ENCODE assay signal across 23 mouse cellular contexts in genomic region chr6:85087425-85087824, GRCm38 (mm10). TPM values are rescaled to one million over a fixed set of nuclear protein-coding genes. Genes with fewer than 3 reads are reported as not detected.
DNase-seq lines count a peak whose midpoint lies in the region; ATAC-seq lines count a peak whose summit lies in the region.
"Had no signal": no experiment of that assay in that cellular context is flagged by ENCODE, and none has a peak within 500 bp of the region (broad histone marks: within the 10 kb centered on the region; RNA-seq: fewer than 3 reads in every experiment).

No protein-coding gene starts in this region.

- no peak overlapping the region for H3K4me2 ChIP-seq in intestine, embryonic 16.5 days (ENCODE audit: low read depth, low read length)
- H3K4me2 ChIP-seq: heart, embryonic 12.5 days; hindbrain, embryonic 12.5 days; liver, embryonic 12.5 days; midbrain, embryonic 15.5 days; neural tube, embryonic 15.5 days had no signal

- H3K4me3 ChIP-seq in intestine, embryonic 16.5 days (ENCODE audit: low read length): no peak overlapping the region
- H3K4me3 ChIP-seq: heart, embryonic 12.5 days; hindbrain, embryonic 12.5 days; liver, embryonic 12.5 days; megakaryocyte, embryonic 14.5 days; midbrain, embryonic 15.5 days; neural tube, embryonic 15.5 days had no signal

- H3K9me3 ChIP-seq in intestine, embryonic 16.5 days (ENCODE audit: control insufficient read depth, low read length): no peaks in the 10 kb centered on the region
- H3K9me3 ChIP-seq: G1E; heart, embryonic 12.5 days; hindbrain, embryonic 12.5 days; liver, embryonic 12.5 days; megakaryocyte, embryonic 14.5 days; midbrain, embryonic 15.5 days; neural tube, embryonic 15.5 days had no signal

- WGBS in intestine, embryonic 16.5 days: 53% methylated on average over 4 of the region's 4 CpGs

- H3K9ac ChIP-seq in intestine, embryonic 16.5 days (ENCODE audit: low read depth, low read length): no peak overlapping the region
- H3K9ac ChIP-seq: heart, embryonic 12.5 days; hindbrain, embryonic 12.5 days; liver, embryonic 12.5 days; midbrain, embryonic 15.5 days; neural tube, embryonic 15.5 days had no signal

- peak; percentile 85 for ATAC-seq in intestine, embryonic 16.5 days
- no peak for ATAC-seq in granulocyte monocyte progenitor cell, adult 5-6 weeks (replicated peaks; ENCODE audit: poor library complexity, severe bottlenecking)
- ATAC-seq: forebrain, embryonic 14.5 days; inflammation-experienced regulatory T-cells, adult 6 months; liver, embryonic 12.5 days; midbrain, embryonic 15.5 days had no signal

- H3K4me1 ChIP-seq in intestine, embryonic 16.5 days (ENCODE audit: control insufficient read depth, insufficient read depth, low read length): no peaks in the 10 kb centered on the region
- H3K4me1 ChIP-seq: hindbrain, embryonic 12.5 days; liver, embryonic 12.5 days; megakaryocyte, embryonic 14.5 days; midbrain, embryonic 15.5 days; neural tube, embryonic 15.5 days had no signal

- no peaks in the 10 kb centered on the region for H3K27me3 ChIP-seq in intestine, embryonic 16.5 days (replicated peaks; ENCODE audit: control insufficient read depth, insufficient read depth, low read length)
- H3K27me3 ChIP-seq: heart, embryonic 12.5 days; hindbrain, embryonic 12.5 days; midbrain, embryonic 15.5 days; neural tube, embryonic 15.5 days had no signal

- H3K27ac ChIP-seq in intestine, embryonic 16.5 days (ENCODE audit: low read length): no peak overlapping the region
- H3K27ac ChIP-seq: hindbrain, embryonic 12.5 days; liver, embryonic 12.5 days; midbrain, embryonic 15.5 days; neural tube, embryonic 15.5 days had no signal

- no peaks in the 10 kb centered on the region for H3K36me3 ChIP-seq in intestine, embryonic 16.5 days (ENCODE audit: control insufficient read depth, insufficient read depth, low read length)
- H3K36me3 ChIP-seq: G1E; heart, embryonic 12.5 days; hindbrain, embryonic 12.5 days; liver, embryonic 12.5 days; midbrain, embryonic 15.5 days; neural tube, embryonic 15.5 days had no signal

- DNase-seq in adrenal gland, adult 2 months: peak; percentile 28
- DNase-seq in adrenal gland, postnatal 25 days: no peak
- peak; percentile 36 for DNase-seq in urinary bladder, postnatal 14 days (ENCODE audit: low spot score)
- DNase-seq in urinary bladder, postnatal 10 days (ENCODE audit: low spot score): no peak
- DNase-seq in cerebellum, postnatal 4 days (ENCODE audit: low spot score in 2 of 2): no peak
- no peak for DNase-seq in thymus, postnatal 0 days (ENCODE audit: low spot score)
- DNase-seq: cerebellum, adult 2 months; cerebellum, postnatal 36 days; gastrocnemius, postnatal 36 days; heart, postnatal 14 days; lung, adult 2 months; thymus, postnatal 14 days had no signal

RNA-seq across cellular contexts. Expression of gene Exoc6b, which starts 18.1 kb away (rescaled TPM):
- 10 to 100 TPM; 42.8 to 45.1 TPM for total RNA-seq in adrenal gland, adult 2 months (2021)
- polyA plus RNA-seq in adrenal gland, adult 2 months (2012; rRNA removed): 5.8 and 7.4 TPM in 2 replicates
- total RNA-seq in adrenal gland, postnatal 25 days (2021): 40.2 and 55.0 TPM in 2 replicates
- 17.9 and 18.8 TPM in 2 replicates for polyA plus RNA-seq in intestine, embryonic 16.5 days (2015; fragmentation: Nextera tagmentation; extraction: Ambion mirVana)
- 9.5 and 15.9 TPM in 2 replicates for total RNA-seq in granulocyte monocyte progenitor cell, adult 5-6 weeks (2014; fragmentation: Nextera tagmentation)
- total RNA-seq in granulocyte monocyte progenitor cell, adult 5-6 weeks (2017): 8.0 and 9.8 TPM in 2 replicates
- polyA plus RNA-seq in thymus, postnatal 0 days (2015; fragmentation: Nextera tagmentation; extraction: Ambion mirVana): 7.8 and 8.5 TPM in 2 replicates

RNA-seq across cellular contexts. Expression of gene Spr, which starts 50.1 kb away (rescaled TPM):
- total RNA-seq in adrenal gland, adult 2 months (2021): 10 to 100 TPM; 56.3 to 74.8 TPM
- polyA plus RNA-seq in adrenal gland, adult 2 months (2012; rRNA removed): 22.7 and 43.9 TPM in 2 replicates
- 64.3 and 81.8 TPM in 2 replicates for total RNA-seq in adrenal gland, postnatal 25 days (2021)
- 94.1 and 101 TPM in 2 replicates for polyA plus RNA-seq in intestine, embryonic 16.5 days (2015; fragmentation: Nextera tagmentation; extraction: Ambion mirVana)
- total RNA-seq in granulocyte monocyte progenitor cell, adult 5-6 weeks (2014; fragmentation: Nextera tagmentation): 23.9 and 29.4 TPM in 2 replicates
- total RNA-seq in granulocyte monocyte progenitor cell, adult 5-6 weeks (2017): 17.5 and 17.7 TPM in 2 replicates
- 39.0 and 42.0 TPM in 2 replicates for polyA plus RNA-seq in thymus, postnatal 0 days (2015; fragmentation: Nextera tagmentation; extraction: Ambion mirVana)

Comparison
In these comparisons a context has a peak if more than half of its experiments do, and no peak if none do; other contexts are left out.
1. DNase-seq: peak in adrenal gland, adult 2 months (single experiment) and urinary bladder, postnatal 14 days (single experiment); none in adrenal gland, postnatal 25 days (single experiment), urinary bladder, postnatal 10 days (single experiment), cerebellum, postnatal 4 days (0 of 2) and thymus, postnatal 0 days (single experiment).